Mouse (Mus musculus) kidney, embryonic 14.5 days (tissue): Measurements from ENCODE around the gene Ccnd1. TPM values are rescaled to one million over a fixed set of nuclear protein-coding genes. Genes with fewer than 3 reads are reported as not detected.
"Not testable (repeated sequence)": the region's sequence is repeated elsewhere in the genome, so short reads cannot be mapped to it uniquely, and the experiment has no call there.

Experiments
- ATAC-seq: fragments of 200-750 bp; cut with Nextera tagmentation; 2 replicates; pipeline ENCODE4 v1.8.0; 2017; ENCODE audit warnings: moderate number of reproducible peaks, mild to moderate bottlenecking, moderate TSS enrichment, moderate library complexity; ENCODE audit not compliant: low FRiP score, low TSS enrichment
- H3K27ac ChIP-seq: fragments of 300-500 bp; sonication (generic); 2 replicates; pipeline ENCODE4 v1.5.1; 2014; ENCODE audit warnings: low read depth, mild to moderate bottlenecking, low read length, moderate library complexity, mixed read lengths
- H3K27me3 ChIP-seq: fragments of 300-500 bp; sonication (generic); 2 replicates; pipeline ENCODE4 v1.6.1; 2014; ENCODE audit warnings: mild to moderate bottlenecking, low read length; ENCODE audit not compliant: control insufficient read depth, insufficient read depth
- H3K36me3 ChIP-seq: fragments of 300-500 bp; sonication (generic); 2 replicates; pipeline ENCODE4 v1.6.1; 2014; ENCODE audit warnings: low read length, mixed read lengths; ENCODE audit not compliant: control insufficient read depth, insufficient read depth
- H3K4me1 ChIP-seq: fragments of 300-500 bp; sonication (generic); 2 replicates; pipeline ENCODE4 v1.6.1; 2014; ENCODE audit warnings: low read length, mixed read lengths; ENCODE audit not compliant: control insufficient read depth, insufficient read depth
- H3K4me2 ChIP-seq: fragments of 300-500 bp; sonication (generic); replicated peaks from 2 replicates; pipeline ENCODE4 v1.6.1; 2014; ENCODE audit warnings: low read depth, mild to moderate bottlenecking, low read length
- H3K4me3 ChIP-seq: fragments of 300-500 bp; sonication (generic); 2 replicates; pipeline ENCODE4 v1.5.1; 2014; ENCODE audit warnings: mild to moderate bottlenecking, low read length
- H3K9ac ChIP-seq: fragments of 300-500 bp; sonication (generic); 2 replicates; pipeline ENCODE4 v1.6.1; 2014; ENCODE audit warnings: low read depth, mild to moderate bottlenecking, low read length, moderate library complexity
- H3K9me3 ChIP-seq: fragments of 300-500 bp; sonication (generic); 2 replicates; pipeline ENCODE4 v1.6.1; 2016; ENCODE audit warnings: low read length; ENCODE audit not compliant: control insufficient read depth
- WGBS: fragments of 180-500 bp; shearing (Covaris S2); extraction: QIAGEN DNeasy Blood & Tissue Kit; methylation state at CpG from one replicate; pipeline ENCODE4 v1.1.7; 2014; 5-methylcytosine and 5-hydroxymethylcytosine counted together
- polyA plus RNA-seq: library from polyadenylated mRNA; unstranded; fragments of >200 nt; fragmentation: Nextera tagmentation; extraction: Ambion mirVana; gene quantifications from 2 replicates; pipeline ENCODE4 v1.2.1, GENCODE M21; 2014

The Ccnd1 gene
- polyA plus RNA-seq, 1 experiment from 2014 or later: 315 TPM

- peak; percentile 44 for ATAC-seq
- H3K4me2 ChIP-seq: peak overlapping the region; percentile 31
Observed at GRCm38 (mm10) chr7:144906708-144907397, 32.9 kb downstream of the Ccnd1 start.

GRCm38 (mm10) chr7:144905514-144905913 is 34.2 kb downstream of the Ccnd1 start:
- not testable (repeated sequence) for H3K36me3 ChIP-seq, H3K4me2 ChIP-seq, ATAC-seq, H3K4me1 ChIP-seq, H3K4me3 ChIP-seq, H3K9ac ChIP-seq, H3K9me3 ChIP-seq, H3K27me3 ChIP-seq, H3K27ac ChIP-seq
- WGBS: 94% methylated on average over 3 of the region's 3 CpGs

More at GRCm38 (mm10) chr7:144906708-144907397, 32.9 kb downstream of the Ccnd1 start:
- H3K9me3 ChIP-seq: 0 out of 2 replicates have a peak, but pooled peaks cover 2% of the 10 kb centered on the region
- H3K4me3 ChIP-seq: peak overlapping the region; percentile 19; the same call in 1 of the 2 replicates
- H3K36me3 ChIP-seq: no peaks in the 10 kb centered on the region
- peak overlapping the region; percentile 47 for H3K9ac ChIP-seq
- 11% methylated on average over 28 of the region's 28 CpGs for WGBS
- H3K27ac ChIP-seq: no peak overlapping the region
- H3K4me1 ChIP-seq: no peaks in the 10 kb centered on the region
- no peaks in the 10 kb centered on the region for H3K27me3 ChIP-seq

DNA sequence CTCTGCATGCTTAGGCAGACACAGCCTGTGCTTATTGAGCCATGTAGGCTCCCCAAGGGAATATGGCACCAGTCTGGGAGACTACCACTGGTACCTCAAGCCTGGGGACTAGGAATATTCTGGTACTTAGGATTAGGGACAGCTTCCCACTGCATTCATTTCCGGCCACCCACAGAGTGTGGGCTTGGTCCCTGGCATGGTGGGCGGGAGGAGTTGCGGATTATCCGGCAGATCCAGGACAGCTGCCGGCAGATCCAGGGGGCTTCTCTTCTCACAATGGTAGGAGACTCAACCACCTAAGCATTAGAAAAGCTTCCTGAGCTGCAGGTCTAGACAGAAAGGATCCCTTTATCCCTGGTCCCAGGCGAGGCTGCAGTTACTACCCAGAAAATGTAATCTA is 41.2 kb downstream of the Ccnd1 start:
- Histone ChIP-seq H3K27ac (no peak overlapping the region), H3K4me3 (no peak overlapping the region), H3K36me3 (no peaks in the 10 kb centered on the region), H3K9ac (no peak overlapping the region), H3K9me3 (no peaks in the 10 kb centered on the region), H3K27me3 (peaks cover 46% of the 10 kb centered on the region), H3K4me2 (no peak overlapping the region), H3K4me1 (peaks cover 15% of the 10 kb centered on the region; the same call in 1 of the 2 replicates)
- ATAC-seq: no peak
- 65% methylated on average over 6 of the region's 6 CpGs for WGBS

GRCm38 (mm10) chr7:144896294-144897218 is 43.2 kb downstream of the Ccnd1 start, which contains the start of gene Fgf15:
Gene Fgf15 (plus strand): TSS chr7:144896531.
- Histone ChIP-seq H3K36me3 (no peaks in the 10 kb centered on the region), H3K4me3 (peak within 1 kb of the TSS; percentile 32), H3K9ac (peak within 1 kb of the TSS; percentile 2; the same call in 1 of the 2 replicates), H3K4me2 (peak within 1 kb of the TSS; percentile 59), H3K9me3 (no peaks in the 10 kb centered on the region), H3K4me1 (peaks cover 15% of the 10 kb centered on the region; the same call in 1 of the 2 replicates), H3K27ac (no peak within 1 kb of the TSS), H3K27me3 (peaks cover 46% of the 10 kb centered on the region)
- ATAC-seq: peak; percentile 43
- WGBS: under 1% methylated on average over 64 of the region's 65 CpGs

DNA sequence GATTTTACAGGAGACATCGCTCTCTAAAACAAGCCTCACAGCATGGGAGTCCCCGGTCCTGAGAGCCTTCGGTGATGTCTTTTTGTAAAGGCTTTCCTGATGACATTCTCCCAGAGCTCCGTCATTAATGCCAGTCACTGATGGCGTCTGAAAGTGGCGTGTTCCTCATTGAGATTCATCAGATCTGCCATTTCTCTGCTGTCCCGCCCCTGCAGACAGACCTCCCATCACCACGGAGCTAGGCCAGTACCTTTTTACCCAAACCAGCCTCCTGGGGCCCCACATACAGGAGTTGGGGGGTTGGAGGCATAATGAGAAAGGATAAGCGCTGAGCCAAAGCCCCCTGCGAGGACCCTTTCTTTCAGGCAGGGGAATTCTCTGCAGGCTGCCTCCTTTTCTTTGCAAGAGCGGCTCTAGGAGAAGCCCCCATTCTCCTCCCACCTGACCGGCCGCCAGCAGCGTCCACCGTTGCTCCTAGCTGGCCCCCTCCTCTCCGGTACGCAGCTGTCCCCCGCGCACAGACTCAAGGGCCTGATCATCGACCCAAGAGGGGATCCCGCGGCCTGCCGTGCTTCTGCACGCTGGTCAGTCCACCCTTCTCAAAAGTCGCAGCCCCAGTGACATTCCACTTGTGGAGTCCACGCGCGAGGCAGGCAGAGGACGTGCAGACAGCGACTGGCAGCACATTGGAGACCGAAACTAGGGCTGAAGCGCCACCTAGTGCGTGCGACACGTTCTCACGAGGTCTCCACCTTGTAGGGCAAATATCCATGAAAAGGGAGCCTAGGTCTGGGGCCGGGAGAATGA is 44.2 kb downstream of the Ccnd1 start:
- Histone ChIP-seq H3K27ac (no peak overlapping the region), H3K4me1 (peaks cover 15% of the 10 kb centered on the region; the same call in 1 of the 2 replicates), H3K27me3 (peaks cover 46% of the 10 kb centered on the region), H3K4me3 (peak overlapping the region; percentile 32), H3K9me3 (no peaks in the 10 kb centered on the region), H3K4me2 (peak overlapping the region; percentile 59), H3K9ac (no peak overlapping the region; the same call in 1 of the 2 replicates), H3K36me3 (no peaks in the 10 kb centered on the region)
- peak; percentile 54 for ATAC-seq
- under 1% methylated on average over 37 of the region's 37 CpGs for WGBS

- 0% methylated on average over 4 of the region's 4 CpGs for WGBS
- no peak overlapping the region for H3K4me2 ChIP-seq
- no peak for ATAC-seq
- H3K9me3 ChIP-seq: no peaks in the 10 kb centered on the region
- H3K9ac ChIP-seq: no peak overlapping the region
- peaks cover 48% of the 10 kb centered on the region for H3K27me3 ChIP-seq
- no peak overlapping the region for H3K27ac ChIP-seq
- H3K4me1 ChIP-seq: peaks cover 15% of the 10 kb centered on the region; the same call in 1 of the 2 replicates
- H3K36me3 ChIP-seq: no peaks in the 10 kb centered on the region
- H3K4me3 ChIP-seq: no peak overlapping the region
Observed at GRCm38 (mm10) chr7:144894706-144895105, 45.0 kb downstream of the Ccnd1 start.

GRCm38 (mm10) chr7:144894191-144894590 is 45.5 kb downstream of the Ccnd1 start:
- H3K36me3 ChIP-seq: no peaks in the 10 kb centered on the region
- WGBS: 2% methylated on average over 5 of the region's 5 CpGs
- H3K27ac ChIP-seq: no peak overlapping the region
- H3K4me2 ChIP-seq: no peak overlapping the region
- no peak for ATAC-seq
- peaks cover 49% of the 10 kb centered on the region for H3K27me3 ChIP-seq
- H3K4me3 ChIP-seq: no peak overlapping the region
- H3K9me3 ChIP-seq: no peaks in the 10 kb centered on the region
- H3K4me1 ChIP-seq: peaks cover 15% of the 10 kb centered on the region; the same call in 1 of the 2 replicates
- no peak overlapping the region for H3K9ac ChIP-seq

DNA sequence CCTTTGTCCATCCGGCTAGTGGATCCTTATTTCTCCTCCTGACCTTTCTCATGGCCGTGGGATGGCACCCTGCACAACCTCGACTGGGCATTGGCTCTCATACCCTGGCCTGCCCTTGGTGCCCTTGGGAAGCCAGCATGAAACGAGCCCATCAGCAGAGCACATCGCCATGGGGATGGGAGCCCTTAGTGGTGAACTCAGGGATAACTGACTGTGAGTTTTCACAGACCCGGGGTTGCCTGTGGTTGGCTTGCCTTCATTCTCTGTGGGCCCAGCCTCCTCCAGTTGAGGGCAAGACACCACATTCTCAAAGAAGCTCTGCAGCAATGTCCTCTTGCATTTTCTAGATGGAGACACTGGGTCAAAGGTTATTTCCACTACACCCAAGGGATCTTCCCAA is 47.4 kb downstream of the Ccnd1 start:
- ATAC-seq: no peak
- Histone ChIP-seq H3K9ac (no peak overlapping the region), H3K4me1 (peaks cover 20% of the 10 kb centered on the region; the same call in 1 of the 2 replicates), H3K9me3 (no peaks in the 10 kb centered on the region), H3K27ac (no peak overlapping the region), H3K36me3 (no peaks in the 10 kb centered on the region), H3K4me2 (no peak overlapping the region), H3K4me3 (no peak overlapping the region), H3K27me3 (peaks cover 36% of the 10 kb centered on the region)
- 47% methylated on average over 6 of the region's 6 CpGs for WGBS
